Mouse (Mus musculus) forebrain, postnatal 0 days (tissue): Measurements from ENCODE around the gene L3hypdh. TPM values are rescaled to one million over a fixed set of nuclear protein-coding genes. Genes with fewer than 3 reads are reported as not detected.

Experiments used
- ATAC-seq: fragments of 200-750 bp; cut with Nextera tagmentation; 2 replicates; pipeline ENCODE4 v1.8.0; 2017; ENCODE audit warnings: mild to moderate bottlenecking, moderate library complexity
- DNase-seq: peaks from one replicate; pipeline ENCODE4 v3.0.0-alpha.2; 2015
- H3K27ac ChIP-seq: fragments of 300-500 bp; sonication (generic); 2 replicates; pipeline ENCODE4 v1.5.1; 2014; ENCODE audit warnings: low read depth, mild to moderate bottlenecking, antibody characterized with exemption, low read length, moderate library complexity, mixed read lengths
- H3K27me3 ChIP-seq: fragments of 300-500 bp; sonication (generic); 2 replicates; pipeline ENCODE4 v1.6.1; 2014; ENCODE audit warnings: mild to moderate bottlenecking, low read length, mixed read lengths; ENCODE audit not compliant: insufficient read depth
- H3K36me3 ChIP-seq: fragments of 300-500 bp; sonication (generic); 2 replicates; pipeline ENCODE4 v1.6.1; 2014; ENCODE audit warnings: mild to moderate bottlenecking, moderate library complexity; ENCODE audit not compliant: insufficient read depth
- H3K4me1 ChIP-seq: fragments of 300-500 bp; sonication (generic); 2 replicates; pipeline ENCODE4 v1.6.1; 2014; ENCODE audit warnings: antibody characterized with exemption; ENCODE audit not compliant: insufficient read depth
- H3K4me2 ChIP-seq: fragments of 300-500 bp; sonication (generic); 2 replicates; pipeline ENCODE4 v1.6.1; 2014; ENCODE audit warnings: low read depth, mild to moderate bottlenecking, moderate library complexity
- H3K4me3 ChIP-seq: fragments of 300-500 bp; sonication (generic); 2 replicates; pipeline ENCODE4 v1.5.1; 2014; ENCODE audit warnings: low read depth, low read length, mixed read lengths
- H3K9ac ChIP-seq: fragments of 300-500 bp; sonication (generic); 2 replicates; pipeline ENCODE4 v1.6.1; 2014; ENCODE audit warnings: mild to moderate bottlenecking
- H3K9me3 ChIP-seq: fragments of 300-500 bp; sonication (generic); 2 replicates; pipeline ENCODE4 v1.6.1; 2016; ENCODE audit warnings: low read length
- CTCF ChIP-seq: sonication (generic); IDR thresholded peaks from 2 replicates; pipeline ENCODE4 v1.5.1; 2016; ENCODE audit warnings: antibody characterized with exemption, control low read depth, low read depth
- WGBS: fragments of 180-500 bp; shearing (Covaris S2); extraction: QIAGEN DNeasy Blood & Tissue Kit; methylation state at CpG from one replicate; pipeline ENCODE4 v1.1.7; 2014; 5-methylcytosine and 5-hydroxymethylcytosine counted together
- microRNA-seq, 2 experiments: library from miRNA; unstranded; fragments of <30 nt; microRNA quantifications; one replicate each; pipeline ENCODE4; 2016
- polyA plus RNA-seq: library from polyadenylated mRNA; unstranded; fragments of >200 nt; fragmentation: Nextera tagmentation; extraction: Ambion mirVana; gene quantifications from 2 replicates; pipeline ENCODE4 v1.2.1, GENCODE M21; 2015
- total RNA-seq: library from RNA; depleted of rRNA; stranded (reverse); fragments of >200 nt; gene quantifications from 2 replicates; pipeline ENCODE4 v1.2.3, GENCODE M21; 2014; rRNA removed

The L3hypdh gene
- total and polyA plus RNA-seq, 2 experiments from 2014 or later = 4.7 to 11.6 TPM

- no peaks in the 10 kb centered on the region for H3K9me3 ChIP-seq
- H3K27me3 ChIP-seq = no peaks in the 10 kb centered on the region
- H3K36me3 ChIP-seq = no peaks in the 10 kb centered on the region
- DNase-seq (no peak), ATAC-seq (no peak)
- no peak overlapping the region for H3K9ac ChIP-seq
- TF ChIP-seq CTCF = no peak
- no peak overlapping the region for H3K4me2 ChIP-seq
- WGBS = 64% methylated on average over 9 of the region's 9 CpGs
- no peak overlapping the region for H3K4me3 ChIP-seq
- H3K27ac ChIP-seq = no peak overlapping the region
- H3K4me1 ChIP-seq = no peaks in the 10 kb centered on the region
These were observed 49.1 kb downstream of the L3hypdh start for GRCm38 (mm10) chr12:72036097-72036661.

GRCm38 (mm10) chr12:72031794-72032193 lies 53.4 kb downstream of the L3hypdh start:
- Histone ChIP-seq H3K9me3 (no peaks in the 10 kb centered on the region), H3K27me3 (no peaks in the 10 kb centered on the region), H3K4me1 (no peaks in the 10 kb centered on the region), H3K4me3 (no peak overlapping the region), H3K4me2 (no peak overlapping the region), H3K27ac (no peak overlapping the region), H3K36me3 (no peaks in the 10 kb centered on the region), H3K9ac (no peak overlapping the region)
- DNase-seq (no peak), ATAC-seq (no peak)
- WGBS = 94% methylated on average over 6 of the region's 6 CpGs
- TF ChIP-seq CTCF = no peak

GRCm38 (mm10) chr12:72031171-72031570 lies 54.1 kb downstream of the L3hypdh start:
- DNase-seq = no peak
- Histone ChIP-seq H3K36me3 (no peaks in the 10 kb centered on the region), H3K4me3 (no peak overlapping the region), H3K4me1 (no peaks in the 10 kb centered on the region), H3K27ac (no peak overlapping the region), H3K4me2 (no peak overlapping the region), H3K9ac (no peak overlapping the region), H3K9me3 (no peaks in the 10 kb centered on the region), H3K27me3 (no peaks in the 10 kb centered on the region)
- no peak for ATAC-seq
- no peak for TF ChIP-seq CTCF
- 83% methylated on average over 5 of the region's 5 CpGs for WGBS

GRCm38 (mm10) chr12:72025275-72025795 lies 59.9 kb downstream of the L3hypdh start:
- 50% methylated on average over 6 of the region's 6 CpGs for WGBS
- DNase-seq (no peak), ATAC-seq (no peak)
- Histone ChIP-seq H3K4me2 (no peak overlapping the region), H3K9ac (no peak overlapping the region), H3K27ac (no peak overlapping the region), H3K9me3 (no peaks in the 10 kb centered on the region), H3K27me3 (no peaks in the 10 kb centered on the region), H3K36me3 (no peaks in the 10 kb centered on the region), H3K4me3 (no peak overlapping the region), H3K4me1 (no peaks in the 10 kb centered on the region)
- no peak for TF ChIP-seq CTCF

GRCm38 (mm10) chr12:72023572-72023971 lies 61.7 kb downstream of the L3hypdh start:
- Histone ChIP-seq H3K4me1 (no peaks in the 10 kb centered on the region), H3K4me2 (no peak overlapping the region), H3K36me3 (no peaks in the 10 kb centered on the region), H3K4me3 (no peak overlapping the region), H3K27ac (no peak overlapping the region), H3K9ac (no peak overlapping the region), H3K27me3 (no peaks in the 10 kb centered on the region), H3K9me3 (no peaks in the 10 kb centered on the region)
- WGBS = 95% methylated on average over 5 of the region's 5 CpGs
- ATAC-seq = no peak
- TF ChIP-seq CTCF = no peak
- DNase-seq = no peak

Small RNA genes lying within 50 kb of the gene (microRNA-seq; reads per million reads assigned to microRNA genes)
- 0 reads per million in 2 experiments for gene Gm24466

Other genes starting within 250 kb of the L3hypdh start
- gene Gpr135, start 14.3 kb downstream of the L3hypdh start, total RNA-seq = 16.5 and 17.4 TPM in 2 replicates
- gene Gpr135, start 14.3 kb downstream of the L3hypdh start, polyA plus RNA-seq = 9.6 and 10.8 TPM in 2 replicates
- 78.3 and 83.9 TPM in 2 replicates for gene Jkamp, start 150 bp upstream of the L3hypdh start, total RNA-seq
- gene Jkamp, start 150 bp upstream of the L3hypdh start, polyA plus RNA-seq = 87.8 and 117 TPM in 2 replicates
- 0.08 TPM in 1 of 2 replicates, not detected in the other for gene Ccdc175, start 99.6 kb upstream of the L3hypdh start, total RNA-seq
- not detected in 2 replicates for gene Ccdc175, start 99.6 kb upstream of the L3hypdh start, polyA plus RNA-seq